Mouse (Mus musculus) intestine, embryonic 14.5 days (tissue): ENCODE results near the gene Uqcrc2. TPM values are rescaled to one million over a fixed set of nuclear protein-coding genes. Genes with fewer than 3 reads are reported as not detected.

Experiments
- ATAC-seq: fragments of 200-750 bp; cut with Nextera tagmentation; replicated peaks from 2 replicates; pipeline ENCODE4 v1.8.0; 2017; ENCODE audit warnings: low read depth, moderate number of reproducible peaks, moderate TSS enrichment, moderate library complexity; ENCODE audit not compliant: low FRiP score, low TSS enrichment
- DNase-seq: peaks from one replicate; pipeline ENCODE4 v3.0.0-alpha.2; 2018; ENCODE audit warnings: low spot score
- H3K27ac ChIP-seq: fragments of 300-500 bp; sonication (generic); 2 replicates; pipeline ENCODE4 v1.5.1; 2014; ENCODE audit warnings: low read depth, mild to moderate bottlenecking, control low read depth
- H3K27me3 ChIP-seq: fragments of 300-500 bp; sonication (generic); replicated peaks from 2 replicates; pipeline ENCODE4 v1.6.1; 2014; ENCODE audit warnings: low read length, control low read depth; ENCODE audit not compliant: control insufficient read depth, insufficient read depth
- H3K36me3 ChIP-seq: fragments of 300-500 bp; sonication (generic); 2 replicates; pipeline ENCODE4 v1.6.1; 2014; ENCODE audit warnings: low read length, control low read depth; ENCODE audit not compliant: control insufficient read depth, insufficient read depth
- H3K4me1 ChIP-seq: fragments of 300-500 bp; sonication (generic); replicated peaks from 2 replicates; pipeline ENCODE4 v1.6.1; 2014; ENCODE audit warnings: low read length, control low read depth, mixed read lengths; ENCODE audit not compliant: control insufficient read depth, insufficient read depth
- H3K4me2 ChIP-seq: fragments of 300-500 bp; sonication (generic); 2 replicates; pipeline ENCODE4 v1.6.1; 2014; ENCODE audit warnings: low read length
- H3K4me3 ChIP-seq: fragments of 300-500 bp; sonication (generic); 2 replicates; pipeline ENCODE4 v1.5.1; 2014; ENCODE audit warnings: low read depth, low read length, control low read depth, mixed read lengths
- H3K9ac ChIP-seq: fragments of 300-500 bp; sonication (generic); 2 replicates; pipeline ENCODE4 v1.6.1; 2014; ENCODE audit warnings: mild to moderate bottlenecking, low read length
- H3K9me3 ChIP-seq: fragments of 300-500 bp; sonication (generic); 2 replicates; pipeline ENCODE4 v1.6.1; 2016; ENCODE audit warnings: low read length, control low read depth; ENCODE audit not compliant: control insufficient read depth
- WGBS: fragments of 180-500 bp; shearing (Covaris S2); extraction: QIAGEN DNeasy Blood & Tissue Kit; methylation state at CpG from one replicate; pipeline ENCODE4 v1.1.7; 2014; 5-methylcytosine and 5-hydroxymethylcytosine counted together
- polyA plus RNA-seq: library from polyadenylated mRNA; unstranded; fragments of >200 nt; fragmentation: Nextera tagmentation; extraction: Ambion mirVana; gene quantifications from 2 replicates; pipeline ENCODE4 v1.2.1, GENCODE M21; 2014

Uqcrc2 gene
- polyA plus RNA-seq, 1 experiment from 2014 or later: 246 TPM

GRCm38 (mm10) chr7:120635362-120635781, 396 bp downstream of the Uqcrc2 start:
- under 1% methylated on average over 30 of the region's 32 CpGs for WGBS
- peaks cover 31% of the 10 kb centered on the region for H3K36me3 ChIP-seq
- peak overlapping the region; percentile 93 for H3K27ac ChIP-seq
- peak; percentile 87; the same call in 1 of the 2 replicates for ATAC-seq
- H3K4me2 ChIP-seq: peak overlapping the region; percentile 95
- H3K4me3 ChIP-seq: peak overlapping the region; percentile 96
- H3K27me3 ChIP-seq: no peaks in the 10 kb centered on the region
- peaks cover 11% of the 10 kb centered on the region for H3K4me1 ChIP-seq
- H3K9ac ChIP-seq: peak overlapping the region; percentile 90
- H3K9me3 ChIP-seq: no peaks in the 10 kb centered on the region
- no peak for DNase-seq

GRCm38 (mm10) chr7:120635821-120636220, 845 bp downstream of the Uqcrc2 start:
- Histone ChIP-seq H3K27ac (peak overlapping the region; percentile 93; the same call in 1 of the 2 replicates), H3K4me1 (peaks cover 11% of the 10 kb centered on the region), H3K9ac (peak overlapping the region; percentile 90), H3K9me3 (no peaks in the 10 kb centered on the region), H3K4me3 (peak overlapping the region; percentile 96), H3K4me2 (peak overlapping the region; percentile 95), H3K36me3 (peaks cover 35% of the 10 kb centered on the region), H3K27me3 (no peaks in the 10 kb centered on the region)
- DNase-seq (peak; percentile 61), ATAC-seq (no peak)
- WGBS: 2% methylated on average over 11 of the region's 11 CpGs

- H3K4me2 ChIP-seq: no peak overlapping the region
- peaks cover 96% of the 10 kb centered on the region for H3K36me3 ChIP-seq
- no peak overlapping the region for H3K4me3 ChIP-seq
- H3K9me3 ChIP-seq: no peaks in the 10 kb centered on the region
- ATAC-seq (no peak), DNase-seq (no peak)
- no peak overlapping the region for H3K27ac ChIP-seq
- H3K4me1 ChIP-seq: no peaks in the 10 kb centered on the region
- H3K27me3 ChIP-seq: no peaks in the 10 kb centered on the region
- no peak overlapping the region for H3K9ac ChIP-seq
- WGBS: 69% methylated on average over 4 of the region's 4 CpGs
These were observed 8.2 kb downstream of the Uqcrc2 start for GRCm38 (mm10) chr7:120643217-120643616.

- WGBS: 86% methylated on average over 2 of the region's 2 CpGs
- ATAC-seq: no peak
These were observed 12.9 kb downstream of the Uqcrc2 start for GRCm38 (mm10) chr7:120647849-120648248.

GRCm38 (mm10) chr7:120662079-120662478, 27.1 kb downstream of the Uqcrc2 start:
- ATAC-seq: no peak

More at GRCm38 (mm10) chr7:120647849-120648248, 12.9 kb downstream of the Uqcrc2 start:
- H3K36me3 ChIP-seq: peaks cover 98% of the 10 kb centered on the region
- no peaks in the 10 kb centered on the region for H3K9me3 ChIP-seq
- no peaks in the 10 kb centered on the region for H3K27me3 ChIP-seq
- no peak overlapping the region for H3K27ac ChIP-seq
- no peak overlapping the region for H3K4me3 ChIP-seq
- no peak for DNase-seq
- no peaks in the 10 kb centered on the region for H3K4me1 ChIP-seq
- H3K4me2 ChIP-seq: no peak overlapping the region
- H3K9ac ChIP-seq: no peak overlapping the region

GRCm38 (mm10) chr7:120670153-120670875, 35.3 kb downstream of the Uqcrc2 start, which contains the start of gene Pdzd9:
Gene Pdzd9, minus strand, starts transcription at chr7:120670343.
- ATAC-seq: peak; percentile 50; the same call in 1 of the 2 replicates

More at GRCm38 (mm10) chr7:120662079-120662478, 27.1 kb downstream of the Uqcrc2 start:
- Histone ChIP-seq H3K4me3 (no peak overlapping the region), H3K27ac (no peak overlapping the region), H3K36me3 (peaks cover 34% of the 10 kb centered on the region), H3K9me3 (no peaks in the 10 kb centered on the region), H3K4me2 (no peak overlapping the region), H3K27me3 (no peaks in the 10 kb centered on the region), H3K4me1 (no peaks in the 10 kb centered on the region), H3K9ac (no peak overlapping the region)
- DNase-seq: no peak
- WGBS: 95% methylated on average over 4 of the region's 4 CpGs

GRCm38 (mm10) chr7:120671271-120671670, 36.3 kb downstream of the Uqcrc2 start:
- H3K4me2 ChIP-seq: no peak overlapping the region
- H3K36me3 ChIP-seq: no peaks in the 10 kb centered on the region
- H3K9ac ChIP-seq: no peak overlapping the region
- 67% methylated on average over 2 of the region's 2 CpGs for WGBS
- DNase-seq (no peak), ATAC-seq (no peak)
- no peak overlapping the region for H3K27ac ChIP-seq
- H3K9me3 ChIP-seq: no peaks in the 10 kb centered on the region
- no peaks in the 10 kb centered on the region for H3K27me3 ChIP-seq
- no peak overlapping the region for H3K4me3 ChIP-seq
- H3K4me1 ChIP-seq: no peaks in the 10 kb centered on the region

More at GRCm38 (mm10) chr7:120670153-120670875, 35.3 kb downstream of the Uqcrc2 start, which contains the start of gene Pdzd9:
- Histone ChIP-seq H3K4me1 (no peaks in the 10 kb centered on the region), H3K36me3 (no peaks in the 10 kb centered on the region), H3K4me3 (no peak within 1 kb of the TSS), H3K27me3 (no peaks in the 10 kb centered on the region), H3K4me2 (no peak within 1 kb of the TSS), H3K27ac (no peak within 1 kb of the TSS), H3K9me3 (no peaks in the 10 kb centered on the region), H3K9ac (no peak within 1 kb of the TSS)
- peak; percentile 88 for DNase-seq
- WGBS: 20% methylated on average over 14 of the region's 14 CpGs

- H3K27me3 ChIP-seq: no peaks in the 10 kb centered on the region
- WGBS: under 1% methylated on average over 44 of the region's 44 CpGs
- no peaks in the 10 kb centered on the region for H3K36me3 ChIP-seq
- H3K9ac ChIP-seq: peak within 1 kb of the TSS; percentile 91
- H3K4me2 ChIP-seq: peak within 1 kb of the TSS; percentile 61
- H3K27ac ChIP-seq: peak within 1 kb of the TSS; percentile 73
- DNase-seq (peak; percentile 89), ATAC-seq (peak; percentile 97)
- no peaks in the 10 kb centered on the region for H3K9me3 ChIP-seq
- peak within 1 kb of the TSS; percentile 93 for H3K4me3 ChIP-seq
- H3K4me1 ChIP-seq: peaks cover 21% of the 10 kb centered on the region
These were observed 42.1 kb downstream of the Uqcrc2 start, which contains the start of gene Mosmo for GRCm38 (mm10) chr7:120677001-120677643. Gene Mosmo, plus strand, starts transcription at chr7:120677618.
